9 mouse cellular contexts compared by ENCODE assay signal in the genomic region with DNA sequence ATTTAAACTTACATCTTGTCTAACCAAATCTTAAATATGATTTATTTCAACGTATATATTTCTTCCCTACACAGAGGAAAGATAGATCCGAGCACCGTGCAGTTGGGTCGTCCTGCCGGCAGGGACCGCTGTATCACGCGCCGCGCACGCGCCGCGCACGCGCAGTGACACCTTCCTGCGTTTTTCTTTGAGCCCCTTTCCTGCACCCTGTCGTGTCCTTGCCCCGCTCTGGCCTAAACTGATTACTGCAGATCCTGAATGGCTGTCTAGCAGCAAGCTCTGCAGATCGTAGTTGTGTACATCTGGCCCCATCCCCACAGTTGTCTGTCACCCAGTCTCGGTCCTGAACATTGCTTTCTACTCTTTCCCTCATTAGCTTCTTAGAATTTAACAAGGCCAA. TPM values are rescaled to one million over a fixed set of nuclear protein-coding genes. Genes with fewer than 3 reads are reported as not detected.
A peak's percentile ranks its signal among the peaks of the same experiment; 100 is the strongest.
DNase-seq lines count a peak whose midpoint lies in the region; ATAC-seq lines count a peak whose summit lies in the region.
"Had no signal": no experiment of that assay in that cellular context is flagged by ENCODE, and none has a peak within 500 bp of the region (broad histone marks: within the 10 kb centered on the region; RNA-seq: fewer than 3 reads in every experiment).

No protein-coding gene starts in this region.

- peak overlapping the region; percentile 33 for H3K4me2 ChIP-seq in intestine, embryonic 15.5 days (replicated peaks)
- H3K4me2 ChIP-seq in limb, embryonic 12.5 days = peak overlapping the region; percentile 44
- peak overlapping the region; percentile 41 for H3K4me2 ChIP-seq in midbrain, embryonic 12.5 days (replicated peaks)

- no peaks in the 10 kb centered on the region for H3K9me3 ChIP-seq in intestine, embryonic 15.5 days
- no peaks in the 10 kb centered on the region for H3K9me3 ChIP-seq in limb, embryonic 12.5 days
- H3K9me3 ChIP-seq in midbrain, embryonic 12.5 days = no peaks in the 10 kb centered on the region

- peak; percentile 79 to 89 for DNase-seq in left cerebral cortex, adult 18-20 months (ENCODE audit: low spot score in 2 of 2)
- DNase-seq in left cerebral cortex, adult 11 months (ENCODE audit: low spot score) = no peak
- DNase-seq in embryo, embryonic 11 days = peak; percentile 92
- DNase-seq in gastrocnemius, postnatal 4 days (ENCODE audit: low spot score in 2 of 2) = peak; percentile 75 to 82
- peak; percentile 89 for DNase-seq in skeletal muscle tissue, adult 2 months (ENCODE audit: low read depth, low spot score)

- H3K27me3 ChIP-seq in intestine, embryonic 15.5 days (replicated peaks) = no peaks in the 10 kb centered on the region
- H3K27me3 ChIP-seq in limb, embryonic 12.5 days = no peaks in the 10 kb centered on the region
- H3K27me3 ChIP-seq in midbrain, embryonic 12.5 days = no peaks in the 10 kb centered on the region
- H3K27me3 ChIP-seq: Patski had no signal

- no peak overlapping the region for H3K4me3 ChIP-seq in intestine, embryonic 15.5 days (replicated peaks)
- H3K4me3 ChIP-seq in limb, embryonic 12.5 days (replicated peaks) = peak overlapping the region; percentile 8; the same call in 1 of the 2 replicates
- H3K4me3 ChIP-seq in midbrain, embryonic 12.5 days = peak overlapping the region; percentile 17; the same call in 1 of the 2 replicates

- H3K36me3 ChIP-seq in intestine, embryonic 15.5 days = peaks cover 6% of the 10 kb centered on the region
- H3K36me3 ChIP-seq in limb, embryonic 12.5 days = peaks cover 9% of the 10 kb centered on the region
- peaks cover 9% of the 10 kb centered on the region for H3K36me3 ChIP-seq in midbrain, embryonic 12.5 days

- peaks cover 33% of the 10 kb centered on the region for H3K4me1 ChIP-seq in intestine, embryonic 15.5 days (replicated peaks)
- peaks cover 37% of the 10 kb centered on the region for H3K4me1 ChIP-seq in limb, embryonic 12.5 days (replicated peaks)
- H3K4me1 ChIP-seq in midbrain, embryonic 12.5 days = peaks cover 48% of the 10 kb centered on the region

- H3K27ac ChIP-seq in intestine, embryonic 15.5 days = peak overlapping the region; percentile 75
- peak overlapping the region; percentile 94 for H3K27ac ChIP-seq in limb, embryonic 12.5 days
- peak overlapping the region; percentile 93 for H3K27ac ChIP-seq in midbrain, embryonic 12.5 days (replicated peaks)

- 0 out of 2 replicates have a peak, but pooled peaks have one; percentile 13 for ATAC-seq in intestine, embryonic 15.5 days
- ATAC-seq in limb, embryonic 12.5 days (ENCODE audit: insufficient number of reproducible peaks, insufficient read depth, low FRiP score, low TSS enrichment, low read depth) = 0 out of 2 replicates have a peak, but pooled peaks have one; percentile 15
- peak; percentile 27 for ATAC-seq in midbrain, embryonic 12.5 days (ENCODE audit: low FRiP score, low read depth)
- ATAC-seq: Patski had no signal

- 3% methylated on average over 21 of the region's 21 CpGs for WGBS in intestine, embryonic 15.5 days
- 4% methylated on average over 21 of the region's 21 CpGs for WGBS in limb, embryonic 12.5 days
- WGBS in midbrain, embryonic 12.5 days = 4% methylated on average over 21 of the region's 21 CpGs

- H3K9ac ChIP-seq in intestine, embryonic 15.5 days = no peak overlapping the region
- H3K9ac ChIP-seq in limb, embryonic 12.5 days (replicated peaks) = peak overlapping the region; percentile 42; the same call in 1 of the 2 replicates
- peak overlapping the region; percentile 49; the same call in 1 of the 2 replicates for H3K9ac ChIP-seq in midbrain, embryonic 12.5 days (replicated peaks)

RNA-seq across cellular contexts. Expression of gene Eef2, which starts 3.3 kb away (rescaled TPM):
- total RNA-seq in left cerebral cortex, adult 18-20 months (2021) = 100 to 1,000 TPM; 899 to 919 TPM
- total RNA-seq in gastrocnemius, postnatal 4 days (2021) = 1,000 to 10,000 TPM; 1,324 to 1,404 TPM
- 515 and 540 TPM in 2 replicates for polyA plus RNA-seq in intestine, embryonic 15.5 days (2015; fragmentation: Nextera tagmentation; extraction: Ambion mirVana)
- 524 and 544 TPM in 2 replicates for polyA plus RNA-seq in limb, embryonic 12.5 days (2016; fragmentation: Nextera tagmentation; extraction: Ambion mirVana)
- polyA plus RNA-seq in midbrain, embryonic 12.5 days (2016; fragmentation: Nextera tagmentation; extraction: Ambion mirVana) = 531 and 534 TPM in 2 replicates

RNA-seq across cellular contexts. Expression of gene Pias4, which starts 5.4 kb away (rescaled TPM):
- 10 to 100 TPM; 27.8 to 28.8 TPM for total RNA-seq in left cerebral cortex, adult 18-20 months (2021)
- total RNA-seq in gastrocnemius, postnatal 4 days (2021) = 10 to 100 TPM; 22.1 to 22.5 TPM
- 47.2 and 58.4 TPM in 2 replicates for polyA plus RNA-seq in intestine, embryonic 15.5 days (2015; fragmentation: Nextera tagmentation; extraction: Ambion mirVana)
- 57.7 and 62.1 TPM in 2 replicates for polyA plus RNA-seq in limb, embryonic 12.5 days (2016; fragmentation: Nextera tagmentation; extraction: Ambion mirVana)
- polyA plus RNA-seq in midbrain, embryonic 12.5 days (2016; fragmentation: Nextera tagmentation; extraction: Ambion mirVana) = 58.6 and 64.9 TPM in 2 replicates

RNA-seq across cellular contexts. Expression of gene Dapk3, which starts 9.7 kb away (rescaled TPM):
- 10 to 100 TPM; 77.4 to 80.3 TPM for total RNA-seq in left cerebral cortex, adult 18-20 months (2021)
- total RNA-seq in gastrocnemius, postnatal 4 days (2021) = 10 to 100 TPM; 40.2 to 41.4 TPM
- 56.6 and 62.7 TPM in 2 replicates for polyA plus RNA-seq in intestine, embryonic 15.5 days (2015; fragmentation: Nextera tagmentation; extraction: Ambion mirVana)
- 64.2 and 65.7 TPM in 2 replicates for polyA plus RNA-seq in limb, embryonic 12.5 days (2016; fragmentation: Nextera tagmentation; extraction: Ambion mirVana)
- polyA plus RNA-seq in midbrain, embryonic 12.5 days (2016; fragmentation: Nextera tagmentation; extraction: Ambion mirVana) = 77.3 and 79.6 TPM in 2 replicates

RNA-seq across cellular contexts. Expression of gene 4930442H23Rik, which starts 10.5 kb away (rescaled TPM):
- total RNA-seq in left cerebral cortex, adult 18-20 months (2021) = not detected
- not detected for total RNA-seq in gastrocnemius, postnatal 4 days (2021)
- polyA plus RNA-seq in intestine, embryonic 15.5 days (2015; fragmentation: Nextera tagmentation; extraction: Ambion mirVana) = 0.13 and 0.15 TPM in 2 replicates
- polyA plus RNA-seq in limb, embryonic 12.5 days (2016; fragmentation: Nextera tagmentation; extraction: Ambion mirVana) = not detected in 2 replicates
- 0.18 TPM in 1 of 2 replicates, not detected in the other for polyA plus RNA-seq in midbrain, embryonic 12.5 days (2016; fragmentation: Nextera tagmentation; extraction: Ambion mirVana)

RNA-seq across cellular contexts. Expression of gene Nmrk2, which starts 28.7 kb away (rescaled TPM):
- total RNA-seq in left cerebral cortex, adult 18-20 months (2021) = not detected
- 1 to 10 TPM; 1.2 to 1.5 TPM for total RNA-seq in gastrocnemius, postnatal 4 days (2021)
- polyA plus RNA-seq in intestine, embryonic 15.5 days (2015; fragmentation: Nextera tagmentation; extraction: Ambion mirVana) = 0.14 TPM in 1 of 2 replicates, not detected in the other
- not detected in 2 replicates for polyA plus RNA-seq in limb, embryonic 12.5 days (2016; fragmentation: Nextera tagmentation; extraction: Ambion mirVana)
- not detected in 2 replicates for polyA plus RNA-seq in midbrain, embryonic 12.5 days (2016; fragmentation: Nextera tagmentation; extraction: Ambion mirVana)
